Mouse (Mus musculus) embryonic facial prominence, embryonic 15.5 days (tissue): ENCODE data around the gene Ppp1r21. TPM values are rescaled to one million over a fixed set of nuclear protein-coding genes. Genes with fewer than 3 reads are reported as not detected.

Experiments
- ATAC-seq: fragments of 200-750 bp; cut with Nextera tagmentation; 2 replicates; pipeline ENCODE4 v1.8.0; 2017; ENCODE audit warnings: low read depth, moderate TSS enrichment; ENCODE audit not compliant: insufficient number of reproducible peaks, low FRiP score, low TSS enrichment
- H3K27ac ChIP-seq: fragments of 300-500 bp; sonication (generic); replicated peaks from 2 replicates; pipeline ENCODE4 v1.5.1; 2015; ENCODE audit warnings: mild to moderate bottlenecking, inconsistent platforms
- H3K27me3 ChIP-seq: fragments of 300-500 bp; sonication (generic); 2 replicates; pipeline ENCODE4 v1.6.1; 2015; ENCODE audit warnings: inconsistent platforms
- H3K36me3 ChIP-seq: fragments of 300-500 bp; sonication (generic); 2 replicates; pipeline ENCODE4 v1.6.1; 2015; ENCODE audit warnings: mild to moderate bottlenecking, inconsistent platforms
- H3K4me1 ChIP-seq: fragments of 300-500 bp; sonication (generic); 2 replicates; pipeline ENCODE4 v1.6.1; 2015; ENCODE audit warnings: inconsistent platforms
- H3K4me2 ChIP-seq: fragments of 300-500 bp; sonication (generic); replicated peaks from 2 replicates; pipeline ENCODE4 v1.6.1; 2015; ENCODE audit warnings: mild to moderate bottlenecking, inconsistent platforms
- H3K4me3 ChIP-seq: fragments of 300-500 bp; sonication (generic); replicated peaks from 2 replicates; pipeline ENCODE4 v1.5.1; 2015; ENCODE audit warnings: mild to moderate bottlenecking, inconsistent platforms
- H3K9ac ChIP-seq: fragments of 300-500 bp; sonication (generic); 2 replicates; pipeline ENCODE4 v1.6.1; 2015; ENCODE audit warnings: inconsistent platforms
- H3K9me3 ChIP-seq: fragments of 300-500 bp; sonication (generic); replicated peaks from 2 replicates; pipeline ENCODE4 v1.6.1; 2016; ENCODE audit warnings: inconsistent platforms
- WGBS: fragments of 180-500 bp; shearing (Covaris S2); methylation state at CpG from one replicate; pipeline ENCODE4 v1.1.7; 2015; 5-methylcytosine and 5-hydroxymethylcytosine counted together
- polyA plus RNA-seq: library from polyadenylated mRNA; unstranded; fragments of >200 nt; fragmentation: Nextera tagmentation; extraction: Ambion mirVana; gene quantifications from 2 replicates; pipeline ENCODE4 v1.2.1, GENCODE M21; 2015

The Ppp1r21 gene
- 19.2 and 21.8 TPM in 2 replicates for polyA plus RNA-seq

- peak within 1 kb of the TSS; percentile 76 for H3K4me3 ChIP-seq
- peaks cover 16% of the 10 kb centered on the region; the same call in 1 of the 2 replicates for H3K4me1 ChIP-seq
- H3K27ac ChIP-seq: peak within 1 kb of the TSS; percentile 80
- WGBS: 6% methylated on average over 44 of the region's 49 CpGs
- H3K4me2 ChIP-seq: peak within 1 kb of the TSS; percentile 76
- ATAC-seq: peak; percentile 97
- H3K27me3 ChIP-seq: no peaks in the 10 kb centered on the region
- H3K36me3 ChIP-seq: no peaks in the 10 kb centered on the region
- H3K9me3 ChIP-seq: no peaks in the 10 kb centered on the region
- H3K9ac ChIP-seq: peak within 1 kb of the TSS; percentile 58
These were observed at the start of gene Ppp1r21 for GRCm38 (mm10) chr17:88529519-88530235. TSS of gene Ppp1r21 (plus strand) at chr17:88530118.

DNA sequence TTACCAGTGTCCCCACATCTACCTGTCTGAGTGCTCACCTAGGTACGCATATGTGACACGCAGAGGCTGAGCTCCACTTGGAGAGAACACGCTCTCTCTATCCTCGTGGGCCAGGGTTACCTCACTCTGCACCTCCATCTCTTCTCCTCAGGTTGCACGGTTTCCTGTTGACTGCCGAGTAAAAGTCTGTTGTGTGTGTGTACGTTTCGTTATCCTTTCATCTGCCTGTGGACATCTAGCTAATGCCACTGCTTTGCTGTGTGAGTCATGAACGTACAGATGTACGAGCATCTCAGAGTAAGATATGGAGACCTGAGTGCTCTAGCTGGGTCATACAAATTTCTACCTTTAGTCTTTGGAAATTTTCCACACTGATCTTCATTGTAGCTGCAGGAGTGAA is 49.5 kb upstream of the Ppp1r21 start:
- H3K9ac ChIP-seq: no peak overlapping the region
- H3K4me2 ChIP-seq: no peak overlapping the region
- 86% methylated on average over 10 of the region's 10 CpGs for WGBS
- no peak overlapping the region for H3K4me3 ChIP-seq
- ATAC-seq: no peak
- H3K4me1 ChIP-seq: no peaks in the 10 kb centered on the region
- H3K36me3 ChIP-seq: no peaks in the 10 kb centered on the region; the same call in 1 of the 2 replicates
- no peaks in the 10 kb centered on the region for H3K9me3 ChIP-seq
- no peaks in the 10 kb centered on the region for H3K27me3 ChIP-seq
- H3K27ac ChIP-seq: no peak overlapping the region

DNA sequence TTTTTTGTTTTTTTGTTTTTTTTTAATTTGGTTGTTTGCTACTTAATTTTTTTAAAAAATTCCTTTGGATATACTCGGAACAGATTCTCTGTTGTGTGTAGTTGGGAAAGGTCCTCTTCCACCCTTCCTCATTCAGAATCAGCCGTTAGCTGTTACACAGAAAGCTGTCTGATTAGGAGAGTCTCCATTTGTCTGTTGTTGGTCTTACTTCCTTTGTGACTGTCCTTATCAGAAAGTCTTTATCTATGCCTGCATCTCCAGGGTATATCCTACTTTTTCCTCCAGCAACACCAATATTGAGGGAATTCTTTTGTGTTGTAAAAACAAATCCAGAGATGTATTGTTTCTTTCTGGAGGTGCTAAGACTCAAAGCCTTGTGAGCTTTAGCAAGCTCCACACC is 48.9 kb upstream of the Ppp1r21 start:
- Histone ChIP-seq H3K9ac (no peak overlapping the region), H3K27me3 (no peaks in the 10 kb centered on the region), H3K36me3 (no peaks in the 10 kb centered on the region; the same call in 1 of the 2 replicates), H3K4me2 (no peak overlapping the region), H3K4me1 (no peaks in the 10 kb centered on the region), H3K27ac (no peak overlapping the region), H3K9me3 (no peaks in the 10 kb centered on the region), H3K4me3 (no peak overlapping the region)
- 75% methylated on average over 2 of the region's 2 CpGs for WGBS
- no peak for ATAC-seq

DNA sequence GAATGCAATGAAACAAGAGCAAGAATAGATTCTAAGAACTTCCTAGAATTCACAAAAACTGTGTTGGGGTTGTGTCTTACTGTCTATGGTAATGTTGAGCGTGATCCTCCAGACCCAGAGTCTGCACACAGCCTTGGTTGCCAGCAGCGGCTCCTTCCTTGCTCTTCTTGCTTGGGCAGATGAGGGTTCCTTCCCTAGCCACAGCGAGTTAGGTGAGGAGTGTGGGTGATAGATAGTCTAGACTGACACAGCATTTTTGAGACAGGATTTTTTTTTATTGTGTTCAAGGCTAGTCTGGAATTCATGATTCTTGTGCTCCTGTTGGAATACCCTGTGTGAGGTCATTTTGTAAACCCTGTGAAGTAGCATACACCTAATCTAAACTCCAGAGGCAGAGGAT is 48.3 kb upstream of the Ppp1r21 start:
- Histone ChIP-seq H3K4me2 (no peak overlapping the region), H3K4me1 (no peaks in the 10 kb centered on the region), H3K9ac (no peak overlapping the region), H3K27me3 (no peaks in the 10 kb centered on the region), H3K27ac (no peak overlapping the region), H3K4me3 (no peak overlapping the region), H3K36me3 (peaks cover 4% of the 10 kb centered on the region), H3K9me3 (no peaks in the 10 kb centered on the region)
- ATAC-seq: no peak
- WGBS: 91% methylated on average over 3 of the region's 3 CpGs

DNA sequence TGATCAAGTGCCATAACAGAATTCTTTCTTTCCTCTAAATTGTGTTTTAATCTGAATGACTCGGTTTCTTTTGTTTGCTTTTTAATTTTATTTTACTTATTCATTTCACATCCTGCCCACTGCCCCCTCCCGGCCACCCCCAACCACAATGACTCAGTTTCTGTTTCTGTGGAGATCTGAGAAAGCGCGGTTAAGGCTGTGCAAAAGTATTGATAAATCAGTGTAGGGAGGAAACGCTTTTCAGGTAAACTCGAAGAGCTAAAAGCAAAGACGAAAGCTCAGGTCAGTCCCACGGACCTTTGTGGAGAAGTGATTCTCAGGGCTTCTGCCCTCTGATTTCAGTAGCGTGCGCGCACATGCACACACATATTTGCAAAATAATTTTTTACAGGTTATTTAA is 45.4 kb upstream of the Ppp1r21 start:
- H3K9me3 ChIP-seq: no peaks in the 10 kb centered on the region
- no peak overlapping the region for H3K4me3 ChIP-seq
- H3K9ac ChIP-seq: no peak overlapping the region
- H3K36me3 ChIP-seq: peaks cover 7% of the 10 kb centered on the region; the same call in 1 of the 2 replicates
- H3K27me3 ChIP-seq: no peaks in the 10 kb centered on the region
- 92% methylated on average over 11 of the region's 11 CpGs for WGBS
- H3K4me2 ChIP-seq: no peak overlapping the region
- H3K4me1 ChIP-seq: no peaks in the 10 kb centered on the region
- ATAC-seq: no peak
- H3K27ac ChIP-seq: no peak overlapping the region

- no peaks in the 10 kb centered on the region for H3K4me1 ChIP-seq
- WGBS: 91% methylated on average over 1 of the region's 1 CpGs
- no peak overlapping the region for H3K4me3 ChIP-seq
- H3K9me3 ChIP-seq: no peaks in the 10 kb centered on the region
- ATAC-seq: no peak
- no peaks in the 10 kb centered on the region for H3K27me3 ChIP-seq
- no peak overlapping the region for H3K9ac ChIP-seq
- H3K27ac ChIP-seq: no peak overlapping the region
- H3K4me2 ChIP-seq: no peak overlapping the region
- H3K36me3 ChIP-seq: peaks cover 7% of the 10 kb centered on the region; the same call in 1 of the 2 replicates
These were observed 45.0 kb upstream of the Ppp1r21 start for GRCm38 (mm10) chr17:88484951-88485350.

DNA sequence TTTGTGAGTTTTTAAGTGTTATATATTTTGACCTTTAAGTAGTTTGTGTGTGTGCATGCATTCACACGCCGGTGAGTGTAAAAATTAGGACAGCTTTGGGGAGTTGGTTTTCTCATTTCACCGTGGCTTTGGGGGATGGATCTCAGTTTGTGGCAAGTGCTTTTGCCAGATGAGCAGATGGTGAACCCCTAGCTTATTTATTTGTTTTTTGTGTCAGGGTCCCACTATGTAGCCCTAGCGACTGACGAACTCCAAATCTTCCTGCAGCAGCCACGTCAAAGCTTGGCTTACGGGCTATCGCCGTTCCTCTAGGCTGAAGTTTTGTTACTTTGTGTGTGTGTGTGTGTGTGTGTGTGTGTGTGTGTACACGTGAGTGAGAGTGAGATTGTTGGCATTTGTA is 39.4 kb upstream of the Ppp1r21 start:
- WGBS: 91% methylated on average over 10 of the region's 10 CpGs
- 0 out of 2 replicates have a peak, but pooled peaks cover 5% of the 10 kb centered on the region for H3K4me1 ChIP-seq
- ATAC-seq: no peak

DNA sequence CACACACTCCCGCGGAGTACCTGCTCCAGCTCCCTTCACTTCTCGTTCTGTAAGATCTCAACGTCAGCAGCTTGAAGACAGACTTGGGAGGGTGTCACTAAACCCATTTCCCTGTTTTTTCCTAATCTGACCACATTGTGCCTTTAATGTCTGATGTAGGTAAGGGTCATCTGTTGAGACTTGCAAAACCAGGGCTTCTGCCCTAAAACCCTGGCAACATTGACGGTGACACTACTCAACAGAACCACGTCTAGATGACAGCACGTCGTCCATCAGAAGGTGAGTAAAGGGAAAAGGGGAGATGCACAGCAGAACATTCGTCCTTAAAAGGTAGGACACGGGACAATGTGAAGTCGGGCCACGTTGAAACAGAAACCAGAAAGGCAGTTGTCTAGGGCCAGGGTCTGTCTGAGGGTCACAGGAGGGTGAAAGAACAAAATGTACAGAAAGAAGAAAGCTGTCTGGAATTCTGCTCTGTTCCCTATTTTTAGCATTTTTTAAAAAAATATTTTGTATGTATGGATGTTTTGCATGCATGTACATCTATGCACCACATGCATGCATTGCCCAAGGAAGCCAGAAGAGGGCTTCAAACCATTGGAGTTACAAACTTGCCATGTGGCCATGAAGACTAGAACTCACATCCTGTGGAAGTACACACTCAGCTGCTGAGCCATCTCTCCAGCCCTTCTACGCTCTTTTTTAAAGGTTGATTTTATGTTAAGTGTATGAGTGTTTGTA is 38.4 kb upstream of the Ppp1r21 start:
- Histone ChIP-seq H3K27me3 (no peaks in the 10 kb centered on the region), H3K4me1 (0 out of 2 replicates have a peak, but pooled peaks cover 5% of the 10 kb centered on the region), H3K4me3 (no peak overlapping the region), H3K27ac (no peak overlapping the region), H3K4me2 (no peak overlapping the region), H3K9ac (no peak overlapping the region), H3K9me3 (peaks cover 5% of the 10 kb centered on the region; the same call in 1 of the 2 replicates), H3K36me3 (peaks cover 18% of the 10 kb centered on the region)
- ATAC-seq: no peak
- WGBS: 96% methylated on average over 13 of the region's 13 CpGs

More for the DNA sequence above, 39.4 kb upstream of the Ppp1r21 start:
- H3K9ac ChIP-seq: no peak overlapping the region
- H3K9me3 ChIP-seq: peaks cover 5% of the 10 kb centered on the region; the same call in 1 of the 2 replicates
- no peak overlapping the region for H3K4me3 ChIP-seq
- H3K27ac ChIP-seq: no peak overlapping the region
- no peak overlapping the region for H3K4me2 ChIP-seq
- no peaks in the 10 kb centered on the region for H3K27me3 ChIP-seq
- H3K36me3 ChIP-seq: peaks cover 22% of the 10 kb centered on the region

GRCm38 (mm10) chr17:88492107-88492460 is 37.8 kb upstream of the Ppp1r21 start:
- Histone ChIP-seq H3K36me3 (peaks cover 14% of the 10 kb centered on the region), H3K27me3 (no peaks in the 10 kb centered on the region), H3K27ac (no peak overlapping the region), H3K4me3 (no peak overlapping the region), H3K4me2 (no peak overlapping the region), H3K9me3 (peaks cover 5% of the 10 kb centered on the region; the same call in 1 of the 2 replicates), H3K4me1 (0 out of 2 replicates have a peak, but pooled peaks cover 5% of the 10 kb centered on the region), H3K9ac (no peak overlapping the region)
- ATAC-seq: no peak
- 92% methylated on average over 5 of the region's 5 CpGs for WGBS

DNA sequence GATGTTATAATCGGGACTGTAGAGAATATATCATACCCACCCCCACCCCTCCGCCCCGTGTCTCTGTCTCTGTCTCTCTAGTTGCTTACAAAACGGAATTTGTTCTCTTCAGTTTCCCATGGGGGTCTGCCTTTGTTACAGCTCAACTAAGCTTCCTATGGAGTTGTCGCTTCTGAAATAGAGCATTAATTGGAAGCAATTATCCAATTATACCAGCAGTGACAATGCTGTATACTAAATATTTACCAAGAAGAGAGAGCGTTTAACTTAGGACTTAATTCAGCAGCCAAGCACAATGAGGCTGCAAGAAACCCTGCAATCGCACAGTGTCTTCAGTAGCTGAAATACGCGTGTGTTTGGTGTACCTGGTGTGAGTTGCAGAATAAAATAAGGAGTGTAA is 36.4 kb upstream of the Ppp1r21 start:
- Histone ChIP-seq H3K4me3 (no peak overlapping the region), H3K36me3 (peaks cover 14% of the 10 kb centered on the region), H3K9me3 (peaks cover 5% of the 10 kb centered on the region; the same call in 1 of the 2 replicates), H3K27me3 (no peaks in the 10 kb centered on the region), H3K4me2 (no peak overlapping the region), H3K27ac (no peak overlapping the region), H3K4me1 (0 out of 2 replicates have a peak, but pooled peaks cover 5% of the 10 kb centered on the region), H3K9ac (no peak overlapping the region)
- no peak for ATAC-seq
- WGBS: 64% methylated on average over 9 of the region's 9 CpGs

GRCm38 (mm10) chr17:88494121-88494771 is 35.7 kb upstream of the Ppp1r21 start:
- H3K9me3 ChIP-seq: peaks cover 5% of the 10 kb centered on the region; the same call in 1 of the 2 replicates
- no peak overlapping the region for H3K27ac ChIP-seq
- peaks cover 14% of the 10 kb centered on the region for H3K36me3 ChIP-seq
- 0 out of 2 replicates have a peak, but pooled peaks cover 5% of the 10 kb centered on the region for H3K4me1 ChIP-seq
- ATAC-seq: no peak
- H3K4me2 ChIP-seq: no peak overlapping the region
- H3K4me3 ChIP-seq: no peak overlapping the region
- H3K9ac ChIP-seq: no peak overlapping the region
- 53% methylated on average over 14 of the region's 14 CpGs for WGBS
- H3K27me3 ChIP-seq: no peaks in the 10 kb centered on the region
